Mouse (Mus musculus) kidney, adult 2 months (tissue): ENCODE measurements at regions not wholly inside any gene's neighbourhood (a gene's known extent, or its start where the extent isn't known, plus 50 kb on each side); places are given as distances from the start of the nearest gene placed in this dataset.

Experiments
- CTCF ChIP-seq: fragments of 200-500 bp; conservative IDR thresholded peaks from 2 replicates; pipeline ENCODE4 v1.5.1; 2011; ENCODE audit warnings: low read depth, mild to moderate bottlenecking, control low read depth, low read length, moderate library complexity, mixed read lengths; ENCODE audit not compliant: insufficient read depth, insufficient read length
- POLR2A ChIP-seq: fragments of 200-500 bp; IDR thresholded peaks from one replicate; pipeline ENCODE4 v1.6.1; 2011; ENCODE audit warnings: low read depth, low read length, control low read depth

DNA sequence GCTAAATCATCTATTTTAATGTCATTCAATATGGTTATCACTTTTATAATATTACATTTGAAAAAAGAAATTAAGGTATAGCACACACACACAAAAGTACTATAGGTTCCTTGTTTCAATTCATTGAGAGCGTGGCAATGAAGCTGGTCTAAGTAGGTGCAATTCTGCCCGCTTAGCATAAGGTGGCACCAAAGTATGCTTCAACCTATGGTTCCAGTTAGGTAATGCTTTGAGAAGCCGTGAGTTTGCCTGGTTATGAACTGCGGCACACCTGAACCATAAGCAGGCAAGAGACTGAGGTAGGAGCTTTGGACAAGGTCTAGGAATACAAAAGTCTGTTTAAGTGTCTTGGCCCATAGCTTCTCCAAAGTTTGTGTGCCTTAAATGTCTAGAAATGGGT, 65.1 kb upstream of the Atp11b start:
- TF ChIP-seq CTCF = peak; percentile 67
- no peak for TF ChIP-seq POLR2A
